Mouse (Mus musculus): ENCODE data around the gene Lcat. TPM values are rescaled to one million over a fixed set of nuclear protein-coding genes. Genes with fewer than 3 reads are reported as not detected.
A peak's percentile ranks its signal among the peaks of the same experiment; 100 is the strongest.

Gene Lcat
- polyA plus RNA-seq, 1 experiment from 2014 or later, result 97.1 TPM

- H3K4me3 ChIP-seq (ENCODE audit: low read depth, low read length), result no peak overlapping the region
- no peak overlapping the region for H3K9ac ChIP-seq (ENCODE audit: low read depth, low read length)
- peaks cover 28% of the 10 kb centered on the region for H3K4me1 ChIP-seq (ENCODE audit: control insufficient read depth, low read depth, low read length)
- H3K36me3 ChIP-seq (ENCODE audit: control insufficient read depth, insufficient read depth), result no peaks in the 10 kb centered on the region; the same call in 1 of the 2 replicates
- H3K9me3 ChIP-seq (replicated peaks; ENCODE audit: control insufficient read depth, low read length), result no peaks in the 10 kb centered on the region
- no peak overlapping the region for H3K27ac ChIP-seq (ENCODE audit: low read length)
- peak; percentile 70 for ATAC-seq (ENCODE audit: low read depth)
- H3K4me2 ChIP-seq (ENCODE audit: low read depth, low read length), result no peak overlapping the region
- no peaks in the 10 kb centered on the region for H3K27me3 ChIP-seq (ENCODE audit: control insufficient read depth, insufficient read depth, low read depth, low read length)
- WGBS (ENCODE audit: insufficient replicate concordance), result 77% methylated on average over 7 of the region's 7 CpGs
Observed at GRCm38 (mm10) chr8:105959350-105959749, 16.2 kb upstream of the Lcat start.

GRCm38 (mm10) chr8:105957813-105958212 is 14.6 kb upstream of the Lcat start:
- WGBS (ENCODE audit: insufficient replicate concordance), result 42% methylated on average over 3 of the region's 4 CpGs
- Histone ChIP-seq H3K4me1 (ENCODE audit: control insufficient read depth, low read depth, low read length) (peaks cover 19% of the 10 kb centered on the region), H3K4me3 (ENCODE audit: low read depth, low read length) (no peak overlapping the region), H3K27ac (ENCODE audit: low read length) (no peak overlapping the region), H3K27me3 (ENCODE audit: control insufficient read depth, insufficient read depth, low read depth, low read length) (no peaks in the 10 kb centered on the region), H3K9me3 (replicated peaks; ENCODE audit: control insufficient read depth, low read length) (no peaks in the 10 kb centered on the region), H3K4me2 (ENCODE audit: low read depth, low read length) (no peak overlapping the region), H3K9ac (ENCODE audit: low read depth, low read length) (no peak overlapping the region), H3K36me3 (ENCODE audit: control insufficient read depth, insufficient read depth) (peaks cover 6% of the 10 kb centered on the region)
- no peak for ATAC-seq (ENCODE audit: low read depth)

- no peak overlapping the region for H3K9ac ChIP-seq (ENCODE audit: low read depth, low read length)
- ATAC-seq (ENCODE audit: low read depth), result no peak
- H3K4me2 ChIP-seq (ENCODE audit: low read depth, low read length), result no peak overlapping the region
- no peaks in the 10 kb centered on the region for H3K27me3 ChIP-seq (ENCODE audit: control insufficient read depth, insufficient read depth, low read depth, low read length)
- no peak overlapping the region for H3K27ac ChIP-seq (ENCODE audit: low read length)
- no peak overlapping the region for H3K4me3 ChIP-seq (ENCODE audit: low read depth, low read length)
- no peaks in the 10 kb centered on the region for H3K9me3 ChIP-seq (replicated peaks; ENCODE audit: control insufficient read depth, low read length)
- peaks cover 9% of the 10 kb centered on the region for H3K36me3 ChIP-seq (ENCODE audit: control insufficient read depth, insufficient read depth)
- H3K4me1 ChIP-seq (ENCODE audit: control insufficient read depth, low read depth, low read length), result peaks cover 11% of the 10 kb centered on the region
- 89% methylated on average over 4 of the region's 4 CpGs for WGBS (ENCODE audit: insufficient replicate concordance)
Observed at GRCm38 (mm10) chr8:105956556-105956955, 13.4 kb upstream of the Lcat start.

GRCm38 (mm10) chr8:105951057-105951659 is 8.0 kb upstream of the Lcat start:
- no peak overlapping the region for H3K4me2 ChIP-seq (ENCODE audit: low read depth, low read length)
- H3K27ac ChIP-seq (ENCODE audit: low read length), result no peak overlapping the region
- ATAC-seq (ENCODE audit: low read depth), result no peak
- WGBS (ENCODE audit: insufficient replicate concordance), result 60% methylated on average over 7 of the region's 7 CpGs
- H3K4me1 ChIP-seq (ENCODE audit: control insufficient read depth, low read depth, low read length), result peaks cover 5% of the 10 kb centered on the region
- H3K9me3 ChIP-seq (replicated peaks; ENCODE audit: control insufficient read depth, low read length), result no peaks in the 10 kb centered on the region
- peaks cover 24% of the 10 kb centered on the region for H3K36me3 ChIP-seq (ENCODE audit: control insufficient read depth, insufficient read depth)
- H3K9ac ChIP-seq (ENCODE audit: low read depth, low read length), result no peak overlapping the region
- no peak overlapping the region for H3K4me3 ChIP-seq (ENCODE audit: low read depth, low read length)
- H3K27me3 ChIP-seq (ENCODE audit: control insufficient read depth, insufficient read depth, low read depth, low read length), result no peaks in the 10 kb centered on the region

GRCm38 (mm10) chr8:105949350-105949749 is 6.2 kb upstream of the Lcat start:
- H3K4me2 ChIP-seq (ENCODE audit: low read depth, low read length), result no peak overlapping the region
- peaks cover 5% of the 10 kb centered on the region for H3K4me1 ChIP-seq (ENCODE audit: control insufficient read depth, low read depth, low read length)
- 62% methylated on average over 10 of the region's 10 CpGs for WGBS (ENCODE audit: insufficient replicate concordance)
- H3K9ac ChIP-seq (ENCODE audit: low read depth, low read length), result 0 out of 2 replicates have a peak overlapping the region, but pooled peaks have one; percentile 9
- peak overlapping the region; percentile 42; the same call in 1 of the 2 replicates for H3K27ac ChIP-seq (ENCODE audit: low read length)
- peak; percentile 66 for ATAC-seq (ENCODE audit: low read depth)
- H3K9me3 ChIP-seq (replicated peaks; ENCODE audit: control insufficient read depth, low read length), result no peaks in the 10 kb centered on the region
- H3K4me3 ChIP-seq (ENCODE audit: low read depth, low read length), result no peak overlapping the region
- peaks cover 38% of the 10 kb centered on the region for H3K36me3 ChIP-seq (ENCODE audit: control insufficient read depth, insufficient read depth)
- H3K27me3 ChIP-seq (ENCODE audit: control insufficient read depth, insufficient read depth, low read depth, low read length), result no peaks in the 10 kb centered on the region

GRCm38 (mm10) chr8:105942542-105942941 is 640 bp downstream of the Lcat start:
- H3K36me3 ChIP-seq (ENCODE audit: control insufficient read depth, insufficient read depth), result peaks cover 21% of the 10 kb centered on the region
- no peaks in the 10 kb centered on the region for H3K9me3 ChIP-seq (replicated peaks; ENCODE audit: control insufficient read depth, low read length)
- ATAC-seq (ENCODE audit: low read depth), result peak; percentile 77
- peak overlapping the region; percentile 75 for H3K27ac ChIP-seq (ENCODE audit: low read length)
- WGBS (ENCODE audit: insufficient replicate concordance), result 84% methylated on average over 5 of the region's 5 CpGs
- H3K4me2 ChIP-seq (ENCODE audit: low read depth, low read length), result peak overlapping the region; percentile 46
- H3K9ac ChIP-seq (ENCODE audit: low read depth, low read length), result peak overlapping the region; percentile 37; the same call in 1 of the 2 replicates
- H3K27me3 ChIP-seq (ENCODE audit: control insufficient read depth, insufficient read depth, low read depth, low read length), result no peaks in the 10 kb centered on the region
- H3K4me1 ChIP-seq (ENCODE audit: control insufficient read depth, low read depth, low read length), result peaks cover 15% of the 10 kb centered on the region
- H3K4me3 ChIP-seq (ENCODE audit: low read depth, low read length), result peak overlapping the region; percentile 50

- H3K9me3 ChIP-seq (replicated peaks; ENCODE audit: control insufficient read depth, low read length), result no peaks in the 10 kb centered on the region
- WGBS (ENCODE audit: insufficient replicate concordance), result 79% methylated on average over 11 of the region's 11 CpGs
- H3K4me2 ChIP-seq (ENCODE audit: low read depth, low read length), result peak overlapping the region; percentile 43
- peak overlapping the region; percentile 67 for H3K27ac ChIP-seq (ENCODE audit: low read length)
- peak overlapping the region; percentile 50 for H3K4me3 ChIP-seq (ENCODE audit: low read depth, low read length)
- peaks cover 21% of the 10 kb centered on the region for H3K36me3 ChIP-seq (ENCODE audit: control insufficient read depth, insufficient read depth)
- no peaks in the 10 kb centered on the region for H3K27me3 ChIP-seq (ENCODE audit: control insufficient read depth, insufficient read depth, low read depth, low read length)
- H3K4me1 ChIP-seq (ENCODE audit: control insufficient read depth, low read depth, low read length), result peaks cover 15% of the 10 kb centered on the region
- peak overlapping the region; percentile 28; the same call in 1 of the 2 replicates for H3K9ac ChIP-seq (ENCODE audit: low read depth, low read length)
- ATAC-seq (ENCODE audit: low read depth), result peak; percentile 16
Observed at GRCm38 (mm10) chr8:105942026-105942425, 1.2 kb downstream of the Lcat start.

- H3K4me2 ChIP-seq (ENCODE audit: low read depth, low read length), result peak within 1 kb of the TSS; percentile 95
- ATAC-seq (ENCODE audit: low read depth), result no peak
- 7% methylated on average over 4 of the region's 4 CpGs for WGBS (ENCODE audit: insufficient replicate concordance)
Observed at GRCm38 (mm10) chr8:105938306-105938669, 4.9 kb downstream of the Lcat start, which contains the start of gene Psmb10. Psmb10 (minus strand) TSS chr8:105938444.

GRCm38 (mm10) chr8:105937496-105938305 is 5.5 kb downstream of the Lcat start:
- H3K36me3 ChIP-seq (ENCODE audit: control insufficient read depth, insufficient read depth), result no peaks in the 10 kb centered on the region
- H3K4me2 ChIP-seq (ENCODE audit: low read depth, low read length), result peak overlapping the region; percentile 95
- H3K27me3 ChIP-seq (ENCODE audit: control insufficient read depth, insufficient read depth, low read depth, low read length), result no peaks in the 10 kb centered on the region
- peak; percentile 16; the same call in 1 of the 2 replicates for ATAC-seq (ENCODE audit: low read depth)
- H3K4me1 ChIP-seq (ENCODE audit: control insufficient read depth, low read depth, low read length), result peaks cover 26% of the 10 kb centered on the region
- peak overlapping the region; percentile 81 for H3K27ac ChIP-seq (ENCODE audit: low read length)
- under 1% methylated on average over 33 of the region's 33 CpGs for WGBS (ENCODE audit: insufficient replicate concordance)
- H3K9me3 ChIP-seq (replicated peaks; ENCODE audit: control insufficient read depth, low read length), result no peaks in the 10 kb centered on the region
- peak overlapping the region; percentile 83 for H3K9ac ChIP-seq (ENCODE audit: low read depth, low read length)
- H3K4me3 ChIP-seq (ENCODE audit: low read depth, low read length), result peak overlapping the region; percentile 77

More at GRCm38 (mm10) chr8:105938306-105938669, 4.9 kb downstream of the Lcat start, which contains the start of gene Psmb10:
- H3K27me3 ChIP-seq (ENCODE audit: control insufficient read depth, insufficient read depth, low read depth, low read length), result no peaks in the 10 kb centered on the region
- peak within 1 kb of the TSS; percentile 83 for H3K9ac ChIP-seq (ENCODE audit: low read depth, low read length)
- H3K36me3 ChIP-seq (ENCODE audit: control insufficient read depth, insufficient read depth), result no peaks in the 10 kb centered on the region
- H3K4me3 ChIP-seq (ENCODE audit: low read depth, low read length), result peak within 1 kb of the TSS; percentile 77
- no peaks in the 10 kb centered on the region for H3K9me3 ChIP-seq (replicated peaks; ENCODE audit: control insufficient read depth, low read length)
- peak within 1 kb of the TSS; percentile 81 for H3K27ac ChIP-seq (ENCODE audit: low read length)
- peaks cover 30% of the 10 kb centered on the region for H3K4me1 ChIP-seq (ENCODE audit: control insufficient read depth, low read depth, low read length)

Data from liver, embryonic 16.5 days (tissue).